Mouse (Mus musculus): ENCODE results near the gene Txndc9.

The Txndc9 gene

DNA sequence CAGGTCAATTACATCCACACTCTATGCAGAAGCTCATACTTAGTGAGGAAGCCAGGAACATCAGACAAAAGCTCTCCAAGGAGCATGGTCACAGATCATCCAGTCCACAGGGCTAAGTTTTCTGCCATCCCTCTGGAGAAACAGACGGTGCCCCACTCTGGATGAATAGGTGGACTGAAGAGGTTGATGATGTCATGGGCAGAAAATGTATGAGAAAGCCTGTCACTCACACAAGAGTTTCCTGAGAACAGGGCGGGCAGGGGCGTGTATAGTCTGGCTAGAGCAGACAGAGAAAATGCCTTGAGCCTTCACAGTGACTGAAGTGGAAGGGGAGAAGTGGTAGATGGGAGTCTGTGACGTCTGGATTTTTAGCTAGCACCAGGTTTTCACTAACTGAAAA, 26.2 kb downstream of the Txndc9 start:
- no peak for DNase-seq (ENCODE audit: low spot score)

DNA sequence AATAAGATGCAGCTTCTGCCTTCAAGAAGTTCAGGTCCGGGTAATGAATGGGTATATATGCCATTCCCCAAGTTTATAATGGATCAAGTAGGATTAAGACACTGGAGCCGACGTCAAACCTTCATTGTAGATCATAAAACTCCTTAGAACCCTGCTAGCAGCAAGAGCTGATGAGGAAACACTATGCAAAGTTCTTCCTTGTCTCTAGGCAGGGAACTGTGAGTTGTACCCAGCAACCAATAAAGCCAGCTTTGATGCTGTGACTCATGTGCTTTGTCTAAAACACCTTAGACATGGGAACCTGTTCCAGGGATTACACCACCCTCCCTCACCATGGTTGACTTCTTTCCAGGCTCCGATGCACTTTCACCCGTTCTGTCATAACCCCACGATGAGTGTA, 28.9 kb downstream of the Txndc9 start:
- DNase-seq (ENCODE audit: low spot score), result no peak

DNA sequence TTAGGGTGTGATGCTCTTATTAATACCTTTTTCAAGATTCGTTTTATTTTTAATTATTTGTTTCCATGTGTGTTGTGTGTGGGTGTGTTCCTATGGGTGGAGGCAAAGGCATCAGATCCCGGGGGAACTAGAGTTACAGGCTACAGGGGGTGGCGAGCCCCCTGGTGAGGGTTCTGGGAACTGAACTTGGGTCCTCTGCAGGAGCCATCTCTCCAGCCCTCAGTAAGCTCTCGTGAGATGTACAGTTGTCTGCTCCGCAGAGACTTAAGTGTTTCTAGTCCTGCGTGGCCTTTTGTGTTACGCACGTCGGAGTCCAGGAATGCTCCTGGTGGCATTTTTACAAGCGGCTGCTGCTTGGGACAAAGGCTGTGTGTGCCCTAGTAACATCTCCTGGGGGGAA, 32.1 kb downstream of the Txndc9 start:
- DNase-seq (ENCODE audit: low spot score), result no peak

DNA sequence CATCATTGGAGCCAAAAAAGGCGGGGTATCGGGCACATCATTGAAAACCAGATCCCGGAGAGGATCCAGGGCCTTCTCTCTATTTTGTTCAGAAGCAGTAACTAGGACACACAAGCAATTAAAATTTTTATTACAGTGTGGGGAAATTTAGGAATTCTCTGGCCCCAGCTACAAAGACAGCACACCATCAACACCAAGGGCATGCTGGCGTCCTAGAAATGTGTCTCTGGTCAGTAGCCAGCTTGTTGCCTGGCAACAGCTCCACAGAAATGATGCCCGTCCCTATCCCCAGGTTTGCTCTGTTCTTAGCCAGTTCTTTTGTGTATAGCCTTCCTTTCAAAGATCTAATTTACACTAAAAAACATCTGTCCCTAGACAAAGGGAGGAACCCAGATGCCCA, 38.2 kb downstream of the Txndc9 start:
- DNase-seq (ENCODE audit: low spot score), result no peak

DNA sequence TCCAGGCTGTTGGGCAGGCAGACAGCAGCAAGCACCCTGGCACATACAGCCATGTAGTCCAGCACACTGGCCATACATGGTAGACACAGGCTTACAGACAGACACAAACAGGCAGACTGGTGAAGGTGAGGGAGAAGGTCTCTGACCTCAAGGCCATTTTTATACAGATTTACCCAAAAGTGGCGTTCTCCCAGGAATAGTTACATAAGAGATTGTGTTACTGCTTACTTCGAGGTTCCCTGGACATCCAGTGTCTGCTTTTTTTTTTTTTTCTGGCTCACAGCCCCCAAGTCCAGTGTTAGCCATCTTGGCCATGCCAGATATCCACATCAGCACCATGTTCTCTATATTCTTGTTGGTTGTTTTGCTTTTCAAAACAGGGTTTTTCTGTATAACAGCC, 39.2 kb downstream of the Txndc9 start:
- DNase-seq (ENCODE audit: low spot score), result no peak

DNA sequence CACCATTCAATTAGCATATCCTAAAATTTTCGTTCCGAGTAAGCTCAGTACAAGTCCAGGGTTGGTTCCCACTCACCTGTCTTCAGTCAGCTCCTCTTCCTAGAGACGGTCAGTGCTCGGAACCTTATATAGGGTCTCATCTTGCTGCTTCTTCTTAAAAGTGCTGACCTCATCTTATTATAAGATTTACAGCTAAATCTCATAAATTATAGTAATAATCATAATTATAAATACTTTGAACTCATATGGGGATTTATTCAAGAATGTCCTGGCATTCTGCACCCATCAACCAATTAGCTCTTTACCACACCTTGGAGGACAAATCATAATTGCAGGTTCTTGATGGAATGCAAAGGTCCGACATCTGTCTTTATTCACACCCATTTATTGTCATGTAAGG, 40.0 kb downstream of the Txndc9 start, which contains the start of gene Lyg1:
Gene Lyg1, minus strand, starts transcription at position 101 of the 400 bp plus-strand sequence.
- DNase-seq (ENCODE audit: low spot score), result no peak

DNA sequence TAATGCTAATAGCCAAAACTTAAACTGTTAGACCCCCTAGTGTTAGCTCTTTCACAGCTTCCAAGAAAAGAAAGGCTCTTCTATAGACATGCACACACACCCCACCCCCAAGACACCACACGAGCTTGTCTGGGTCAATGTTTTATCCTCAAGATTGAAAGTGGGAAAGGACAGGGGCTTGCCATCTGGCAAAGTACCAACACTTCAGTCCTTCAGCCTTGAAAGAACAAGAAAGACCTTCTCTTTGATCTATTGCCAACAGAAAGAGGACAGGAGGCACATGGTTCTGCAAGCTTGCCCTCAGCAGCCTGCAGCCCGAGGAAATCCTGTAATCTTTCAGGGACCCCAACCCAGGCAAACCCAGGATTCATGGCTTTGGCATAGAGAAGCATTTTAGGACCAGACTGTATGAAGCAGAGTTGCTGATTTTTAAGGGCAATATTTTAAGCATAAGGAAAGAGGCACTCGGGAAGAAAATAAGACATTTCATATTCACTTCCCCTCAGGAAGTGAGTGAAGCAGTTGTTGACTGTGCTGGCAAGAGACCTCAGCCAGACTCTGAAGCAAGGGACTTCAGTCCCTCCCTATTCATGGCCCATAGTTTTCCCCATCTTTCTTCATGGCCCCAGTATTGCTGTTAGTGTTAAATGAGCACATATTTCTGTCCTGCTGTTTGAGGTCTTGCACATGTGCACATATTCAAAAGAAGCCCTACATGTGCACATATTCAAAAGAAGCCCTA, 40.8 kb downstream of the Txndc9 start:
- no peak for DNase-seq (ENCODE audit: low spot score)

DNA sequence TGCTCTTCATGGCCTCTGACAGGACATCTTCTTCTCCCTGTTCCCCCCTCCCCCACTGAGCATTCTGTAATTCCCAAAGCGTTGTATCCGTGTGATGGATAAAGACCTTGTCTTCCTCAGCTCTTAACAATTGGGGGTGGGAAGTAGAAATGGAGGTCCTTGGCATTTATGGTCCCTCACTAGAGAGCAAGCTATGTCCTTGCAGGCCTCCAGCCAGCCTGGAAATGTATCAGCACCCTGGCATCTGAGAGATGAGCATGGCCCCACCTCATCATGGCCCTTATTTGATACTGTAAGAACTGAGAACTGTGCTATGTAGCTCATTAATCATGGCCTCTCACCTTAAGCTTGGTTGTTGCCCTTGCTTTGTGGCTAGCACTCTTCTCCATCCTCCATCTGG, 42.4 kb downstream of the Txndc9 start:
- no peak for DNase-seq (ENCODE audit: low spot score)

DNA sequence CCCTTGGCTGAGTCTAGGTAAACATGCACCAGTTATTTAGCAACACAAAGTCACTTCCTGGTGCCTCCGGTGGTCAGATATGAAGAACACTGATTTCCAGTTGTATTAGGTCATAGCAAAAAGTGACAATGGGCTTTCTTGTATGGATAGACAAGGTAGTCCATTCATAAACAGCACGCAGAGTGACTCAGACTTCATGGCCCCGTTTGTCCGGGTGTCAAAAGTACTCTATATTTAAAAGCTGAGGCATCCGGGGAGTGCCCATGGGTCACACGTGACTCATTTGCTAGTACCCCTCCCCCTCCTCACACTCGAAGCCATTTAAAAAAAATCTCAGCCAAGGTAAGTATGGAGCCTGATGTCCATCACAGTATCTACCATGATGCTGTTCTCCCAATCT, 42.9 kb downstream of the Txndc9 start:
- no peak for DNase-seq (ENCODE audit: low spot score)

DNA sequence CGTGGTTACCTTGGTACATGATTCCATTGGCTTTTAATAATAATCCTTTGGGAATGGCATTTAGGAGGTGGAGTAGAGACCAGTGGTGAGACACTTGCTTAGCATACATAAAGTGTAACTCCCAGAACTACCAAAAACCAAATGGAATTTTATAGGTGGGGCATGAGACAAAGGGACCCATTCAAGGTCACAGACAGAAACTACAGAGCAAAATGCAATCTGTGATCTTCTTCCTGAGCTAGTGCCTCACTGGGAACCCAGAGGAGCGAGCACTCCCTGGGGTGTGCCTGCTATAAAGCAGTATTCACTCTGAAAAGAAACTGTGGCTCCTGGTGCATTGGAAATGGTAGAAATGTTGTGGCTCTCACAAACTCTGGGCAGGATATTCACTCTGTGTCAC, 48.8 kb downstream of the Txndc9 start:
- DNase-seq (ENCODE audit: low spot score), result no peak
